Mouse (Mus musculus): Measurements from ENCODE around the gene Itprip. TPM values are rescaled to one million over a fixed set of nuclear protein-coding genes. Genes with fewer than 3 reads are reported as not detected.
A peak's percentile ranks its signal among the peaks of the same experiment; 100 is the strongest.
"Not testable (repeated sequence)": the region's sequence is repeated elsewhere in the genome, so short reads cannot be mapped to it uniquely, and the experiment has no call there.

Gene Itprip
- total RNA-seq, 2 experiments from 2014 or later: 0.94 to 1.1 TPM

DNA sequence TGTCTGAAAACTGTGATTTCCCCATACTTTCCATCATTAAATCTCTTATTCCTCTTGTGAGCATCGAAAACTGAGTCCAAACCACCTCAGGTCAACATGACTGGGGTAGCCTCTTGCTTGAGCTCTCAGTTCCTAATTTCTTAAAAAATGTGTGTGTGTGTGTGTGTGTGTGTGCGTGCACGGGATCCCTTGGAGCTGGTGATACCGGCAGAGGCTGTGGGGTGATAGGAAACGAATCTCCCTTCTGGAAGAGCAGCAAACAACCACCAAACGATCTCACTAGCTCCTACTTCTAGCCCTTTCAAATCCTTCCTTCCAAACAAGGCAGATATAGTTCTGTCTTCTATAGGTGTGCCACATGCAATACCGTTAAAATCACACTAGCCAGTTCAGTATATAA lies 54.4 kb downstream of the Itprip start:
- no peak for DNase-seq (ENCODE audit: low spot score in 2 of 2)
- intact Hi-C loops (cut with DNase I): loop anchor here (1.0 kb wide), 1 partner anchor 9 kb away; no protein-coding TSS in a partner anchor

DNA sequence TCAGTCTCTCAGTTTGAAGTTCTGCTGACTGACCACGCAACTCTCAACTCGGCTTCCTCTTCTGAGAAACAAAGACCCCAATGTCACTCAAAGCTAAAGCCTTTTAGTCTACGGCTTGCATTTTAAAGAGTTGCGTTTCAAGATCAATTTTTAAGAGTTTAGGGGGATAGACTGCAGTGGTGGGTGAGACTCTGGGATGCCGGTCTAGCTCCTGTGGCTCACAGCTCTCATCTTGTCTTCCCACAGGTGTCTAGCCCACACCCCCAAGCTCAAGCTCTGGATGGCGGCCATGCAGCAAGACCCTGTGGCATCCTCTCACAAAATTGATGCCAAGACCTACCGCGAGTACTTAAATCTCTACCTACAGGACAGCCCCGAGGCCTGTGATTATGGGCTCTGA lies 55.0 kb downstream of the Itprip start:
- intact Hi-C loops (cut with DNase I): no loop called here
- no peak for DNase-seq (ENCODE audit: low spot score in 2 of 2)

DNA sequence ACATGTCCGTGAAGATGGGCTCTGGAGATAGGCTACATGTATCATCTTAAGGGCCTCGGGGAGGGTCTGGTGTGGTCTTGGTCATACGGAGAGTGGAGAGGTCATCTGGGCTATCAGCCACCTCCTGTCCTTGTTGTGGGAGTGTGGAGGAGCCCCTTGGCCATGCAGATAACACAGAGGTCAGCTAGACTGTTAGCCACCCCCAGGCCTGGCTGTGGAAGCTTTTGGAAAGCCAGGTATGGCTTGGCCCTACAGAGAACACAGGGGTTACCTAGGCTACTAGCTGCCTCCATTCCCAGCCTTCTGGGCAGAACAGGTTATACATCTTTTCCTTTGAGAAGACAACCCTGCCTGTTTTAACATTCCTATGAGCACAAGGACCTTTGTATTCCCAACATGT lies 56.5 kb downstream of the Itprip start:
- no peak for DNase-seq (ENCODE audit: low spot score in 2 of 2)
- intact Hi-C loops (cut with DNase I): no loop called here

DNA sequence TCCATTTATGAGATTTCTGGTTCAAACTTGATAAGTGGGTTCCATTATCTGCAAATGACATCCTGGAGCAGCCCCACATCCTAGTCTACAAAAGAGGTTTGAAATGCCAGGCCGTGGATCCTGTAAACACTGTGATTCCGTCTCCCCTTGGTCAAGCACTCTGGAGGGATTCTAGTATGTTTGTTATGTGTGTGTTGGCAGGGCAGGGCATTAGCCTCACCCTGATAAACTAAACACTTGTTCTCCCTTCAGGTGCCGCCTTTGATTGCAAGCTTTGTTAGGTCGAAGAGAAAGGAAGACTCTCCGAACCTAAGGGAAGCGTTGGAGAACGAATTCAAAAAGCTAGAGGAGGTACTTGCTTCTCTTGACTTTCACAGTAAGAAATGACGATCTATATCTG lies 59.9 kb downstream of the Itprip start:
- no peak for DNase-seq (ENCODE audit: low spot score in 2 of 2)
- intact Hi-C loops (cut with DNase I): no loop called here

DNA sequence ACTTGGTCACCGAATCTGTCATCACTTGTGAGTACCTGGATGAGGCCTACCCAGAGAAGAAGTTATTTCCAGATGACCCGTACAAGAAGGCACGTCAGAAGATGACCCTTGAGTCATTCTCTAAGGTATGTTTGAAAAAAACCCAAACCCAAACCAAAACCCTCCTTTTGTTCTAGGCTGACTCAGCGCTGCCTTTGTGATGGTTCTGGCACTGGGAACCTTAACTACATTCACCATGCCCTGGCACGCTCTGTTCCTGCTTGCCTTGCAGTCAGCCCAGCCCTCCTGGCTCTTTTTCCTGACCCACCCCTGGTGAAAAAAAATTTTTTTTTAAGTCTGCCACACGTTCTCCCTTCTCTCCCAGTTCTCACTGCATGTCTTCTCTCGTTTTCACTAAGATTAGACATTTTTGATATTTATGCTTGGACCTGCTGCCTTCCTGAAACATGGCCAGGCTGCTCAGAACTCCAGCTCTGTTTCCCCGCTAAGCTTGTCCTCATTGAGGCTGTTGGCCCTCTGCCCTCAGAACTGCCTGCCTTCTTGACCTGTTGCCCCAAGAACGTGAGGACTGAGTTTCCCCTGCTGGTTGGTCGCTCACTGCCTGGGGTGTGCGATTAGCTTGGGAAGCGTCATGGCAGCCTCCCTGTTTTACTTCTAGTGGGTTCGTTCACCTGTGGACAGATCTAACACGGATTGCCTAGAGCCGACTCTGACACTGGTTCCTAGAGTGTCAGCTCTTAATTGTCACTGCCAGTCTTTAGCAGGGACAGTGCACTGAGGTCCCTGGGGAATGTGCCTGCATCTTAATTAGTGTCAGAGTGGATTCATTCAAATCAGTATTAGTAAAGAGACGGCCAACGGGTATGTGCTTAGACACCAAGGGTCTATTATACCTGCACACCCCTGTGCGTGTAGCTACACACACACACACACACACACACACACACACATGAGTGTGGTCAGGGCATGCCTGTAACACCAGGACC lies 60.8 kb downstream of the Itprip start:
- DNase-seq (ENCODE audit: low spot score in 2 of 2): no peak
- intact Hi-C loops (cut with DNase I): no loop called here

DNA sequence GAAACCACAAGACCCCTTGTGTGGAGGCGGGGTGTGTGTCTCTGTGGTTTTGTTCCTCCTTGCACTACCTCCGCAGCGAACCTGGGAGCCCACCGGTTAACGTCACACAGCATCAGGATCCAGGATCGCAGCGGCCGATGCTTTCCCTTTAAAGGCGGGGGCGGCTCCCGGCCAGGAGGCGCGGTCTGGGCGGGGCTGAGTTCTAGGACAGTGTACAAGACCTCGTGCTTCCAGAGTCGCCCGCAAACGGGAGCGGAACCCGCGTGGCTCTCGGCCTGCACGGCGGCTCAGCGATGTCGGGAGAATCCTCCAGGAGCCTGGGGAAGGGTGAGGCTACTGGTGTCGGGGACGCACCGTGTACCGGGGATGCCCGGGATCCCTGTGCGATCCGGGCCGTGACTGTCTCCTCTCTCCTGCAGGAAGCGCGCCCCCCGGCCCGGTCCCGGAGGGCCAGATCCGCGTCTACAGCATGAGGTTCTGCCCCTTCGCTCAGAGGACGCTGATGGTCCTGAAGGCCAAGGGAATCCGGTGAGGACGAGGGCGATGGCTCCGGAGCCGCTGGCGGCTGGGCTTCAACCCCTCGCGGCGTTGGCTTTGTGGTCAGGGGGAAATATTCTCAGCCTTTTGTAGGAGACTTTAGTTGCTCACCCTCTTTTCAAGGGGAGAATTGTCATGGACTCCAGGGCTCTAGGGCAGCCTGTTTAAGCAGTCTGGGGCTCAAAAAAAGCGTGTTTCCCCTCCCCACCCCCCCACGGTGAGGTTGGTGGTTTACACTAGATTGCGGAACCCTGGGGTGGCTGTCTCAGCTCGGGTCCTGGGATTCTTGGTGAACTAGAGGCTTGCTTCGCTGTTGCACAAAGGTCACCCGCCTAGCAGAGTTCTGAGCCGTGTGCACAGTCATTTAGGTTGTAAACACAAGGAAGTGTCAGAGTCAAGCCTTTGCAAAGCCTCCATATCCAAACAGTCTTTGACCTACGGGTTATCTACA lies 64.0 kb downstream of the Itprip start, which contains the start of gene Gsto1:
Gene Gsto1 (plus strand): TSS at position 175 of the 988 bp plus-strand sequence.
- intact Hi-C loops (cut with DNase I): loop anchor here (1.0 kb wide), 1 partner anchor 10 kb away; the partner anchor contains the start of gene Gsto2
- DNase-seq (ENCODE audit: low spot score in 2 of 2): peak; percentile 87

DNA sequence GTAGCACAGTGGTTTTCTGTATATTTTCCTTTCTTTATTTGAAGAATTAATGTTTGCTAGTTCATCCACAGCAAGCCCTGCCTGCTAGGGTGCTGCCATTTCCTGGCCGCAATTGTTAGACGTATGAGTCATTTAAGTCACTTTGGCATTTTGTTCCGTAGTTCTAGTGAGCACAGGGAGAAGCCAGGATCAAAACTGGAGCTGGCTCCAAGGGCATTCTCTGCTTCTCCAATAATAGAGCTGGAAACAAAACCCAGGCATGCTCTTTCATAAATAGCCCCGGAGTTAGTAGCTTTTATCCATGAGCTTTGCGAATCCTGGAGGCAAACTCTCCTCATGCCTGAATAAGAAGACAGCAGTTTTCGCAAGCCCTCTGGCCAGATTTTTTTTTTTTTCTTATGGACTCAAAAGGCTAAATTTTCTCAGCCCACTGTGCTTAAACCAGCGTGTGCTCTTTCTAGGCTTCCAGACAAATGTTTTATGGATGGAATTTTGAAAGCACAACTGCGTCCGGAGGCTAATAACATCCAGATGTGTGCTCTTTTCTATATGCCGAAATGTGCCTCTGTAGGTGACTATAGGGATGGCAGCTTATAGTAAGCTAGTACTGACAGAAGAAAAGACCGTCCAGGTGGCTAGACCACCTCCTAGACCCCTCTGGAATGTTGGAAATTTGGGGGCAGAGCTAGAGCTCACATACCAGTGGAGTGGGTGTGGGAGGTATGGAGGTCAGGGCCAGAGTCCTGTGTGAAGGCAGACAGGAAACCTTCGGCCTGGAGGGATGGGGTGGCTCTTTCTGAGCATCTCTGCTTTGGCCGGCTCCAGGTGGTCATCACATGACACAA lies 64.9 kb downstream of the Itprip start:
- intact Hi-C loops (cut with DNase I): no loop called here
- no peak for DNase-seq (ENCODE audit: low spot score in 2 of 2)

DNA sequence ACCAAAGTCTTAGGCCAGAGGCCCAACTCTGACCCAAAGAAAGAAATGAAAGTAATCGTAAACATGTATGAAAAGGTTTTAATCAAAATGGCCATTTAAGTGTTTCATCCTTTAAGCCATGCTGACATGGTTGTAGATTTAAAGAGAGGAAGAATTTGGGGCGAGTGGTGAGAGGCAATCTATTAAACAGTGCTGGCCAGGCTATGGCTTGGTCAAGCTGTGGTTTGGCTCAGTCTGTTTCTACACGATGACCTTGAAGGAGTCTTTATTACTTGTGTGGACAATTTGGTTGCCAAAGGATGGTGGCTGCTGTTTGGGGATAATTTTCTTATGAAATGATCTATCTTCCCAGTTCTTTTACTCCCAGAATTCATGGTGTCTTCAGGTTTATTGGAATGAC lies 66.0 kb downstream of the Itprip start:
- no peak for DNase-seq (ENCODE audit: low spot score in 2 of 2)
- intact Hi-C loops (cut with DNase I): no loop called here

DNA sequence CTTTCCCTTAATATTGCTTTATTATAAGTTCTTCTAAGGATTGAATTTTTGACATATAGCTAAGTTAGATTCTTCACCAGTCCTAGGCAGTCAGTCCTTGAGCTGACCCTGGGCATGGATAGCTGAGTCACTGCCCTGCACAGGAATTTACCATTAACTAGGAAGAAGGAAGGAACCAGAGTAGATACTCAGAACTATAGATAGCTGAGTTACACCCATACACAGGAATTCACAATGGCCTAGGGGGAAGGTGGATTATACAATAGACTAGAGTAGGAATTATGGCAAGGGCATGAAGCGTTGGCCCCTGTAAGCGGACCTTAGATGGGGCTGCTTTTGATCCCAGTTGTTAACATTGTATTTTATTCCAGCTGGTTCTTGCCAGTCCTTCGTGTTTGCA lies 67.0 kb downstream of the Itprip start:
- intact Hi-C loops (cut with DNase I); DNase-seq (ENCODE audit: low spot score in 2 of 2): not testable (repeated sequence)

DNA sequence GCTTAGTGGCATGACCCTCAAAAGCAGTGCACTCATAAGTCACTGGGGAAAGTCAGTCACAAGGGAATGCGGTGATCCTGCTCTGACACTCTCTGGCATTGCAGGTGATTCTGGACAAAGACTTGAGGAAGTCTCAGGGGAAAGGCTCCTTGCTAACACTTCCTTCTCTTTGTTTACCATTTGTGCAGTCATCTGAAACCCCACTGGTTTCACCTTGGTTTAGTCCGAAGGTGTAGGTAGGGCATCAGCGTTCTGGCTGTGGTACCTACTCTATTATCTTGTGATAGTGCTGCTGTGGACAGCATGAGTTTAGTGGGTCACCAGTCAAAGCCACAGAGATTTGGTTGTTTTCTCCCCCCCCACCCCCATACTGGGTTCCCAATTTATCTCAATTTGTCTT lies 69.4 kb downstream of the Itprip start:
- no peak for DNase-seq (ENCODE audit: low spot score in 2 of 2)

More for the DNA sequence above, 69.4 kb downstream of the Itprip start:
- intact Hi-C loops (cut with DNase I): no loop called here

Small RNAs within 50 kb of the gene (microRNA-seq; reads per million reads assigned to microRNA genes)
- gene Gm22240: 0 reads per million in 2 experiments

Other genes starting within 250 kb of the Itprip start
- under 1 TPM; 0.23 to 0.40 TPM for gene Col17a1, start 227.2 kb downstream of the Itprip start, total RNA-seq (2021)
- gene Sfr1, start 187.6 kb downstream of the Itprip start, total RNA-seq (2021): 100 to 1,000 TPM in 1 of 2 experiments, 10 to 100 TPM in 1; 97.9 to 102 TPM
- 10 to 100 TPM; 58.1 to 62.5 TPM for gene Gsto1, start 64.3 kb downstream of the Itprip start, total RNA-seq (2021)
- gene Gsto2, start 53.8 kb downstream of the Itprip start, total RNA-seq (2021): 1 to 10 TPM; 1.4 to 1.7 TPM
- gene Cfap43, start within 50 bp of the Itprip start, total RNA-seq (2021): 1 to 10 TPM in 1 of 2 experiments, under 1 TPM in 1; 0.34 to 1.2 TPM
- under 1 TPM; 0.24 to 0.55 TPM for gene Cfap58, start 18.4 kb upstream of the Itprip start, total RNA-seq (2021)